Mouse (Mus musculus) telencephalon, adult 2 months (tissue): ENCODE results near the gene Ankrd52.
A peak's percentile ranks its signal among the peaks of the same experiment; 100 is the strongest.
"Not testable (repeated sequence)": the region's sequence is repeated elsewhere in the genome, so short reads cannot be mapped to it uniquely, and the experiment has no call there.

Experiments used
- DNase-seq: peaks from one replicate; pipeline ENCODE4 v3.0.0-alpha.2; 2011; ENCODE audit warnings: low read depth, low spot score

The Ankrd52 gene

DNA sequence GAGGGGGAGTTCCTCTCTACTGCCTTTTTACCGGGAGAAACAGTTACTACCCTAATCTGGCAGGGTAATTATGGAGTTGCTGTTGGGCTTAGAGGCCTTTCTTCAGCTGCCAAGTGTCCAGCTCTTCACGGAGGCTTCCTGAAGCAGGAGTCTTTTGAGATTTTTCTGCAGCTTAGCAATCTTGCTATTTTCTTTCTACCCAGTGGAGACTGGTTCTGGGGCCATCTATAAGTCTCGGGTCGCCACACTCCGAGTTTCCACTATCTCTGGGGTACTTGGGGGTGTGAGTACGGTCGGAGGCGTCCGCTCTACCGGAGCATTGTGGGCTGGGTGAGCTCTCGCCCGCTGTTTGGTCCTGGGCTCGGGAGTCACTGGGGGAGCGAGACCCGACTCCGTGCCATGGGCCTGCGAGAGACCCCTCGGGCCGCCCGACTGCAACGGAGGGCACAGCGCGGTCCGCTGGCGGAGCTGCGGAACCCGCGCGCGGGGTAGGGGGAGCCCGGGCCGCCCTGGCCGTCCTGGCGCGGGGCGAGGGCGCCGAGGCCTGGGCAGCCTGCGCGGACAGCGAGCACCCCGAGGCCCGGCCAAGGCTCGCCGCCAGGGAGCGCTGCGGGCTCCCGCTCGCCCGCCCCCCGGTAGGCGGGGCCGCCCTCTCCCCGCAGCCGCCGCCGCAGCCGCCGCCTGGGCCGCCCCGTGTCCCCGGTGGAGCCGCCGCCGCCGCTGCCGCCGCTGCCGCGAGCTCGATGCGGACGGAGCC lies at the start of gene Ankrd52:
Gene Ankrd52, plus strand, starts transcription at position 661 of the 757 bp plus-strand sequence.
- no peak for DNase-seq

DNA sequence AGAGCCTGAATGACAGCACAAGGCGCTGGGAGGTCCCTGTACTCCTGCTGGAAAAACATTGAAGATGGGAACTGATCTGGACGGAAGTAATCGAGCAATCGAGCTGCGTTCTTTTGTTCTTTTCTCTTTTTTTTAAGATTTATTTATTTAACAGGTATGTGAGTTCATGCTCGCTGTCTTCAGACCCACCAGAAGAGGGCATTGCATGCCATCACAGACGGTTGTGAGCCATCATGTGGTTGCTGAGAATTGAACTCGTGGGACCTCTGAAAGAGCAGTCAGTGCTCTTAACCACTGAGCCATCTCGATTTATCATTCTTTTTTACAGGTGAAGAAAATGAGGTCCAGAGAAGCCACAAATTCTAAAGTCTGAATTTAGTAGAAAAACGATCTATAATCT lies 49.3 kb upstream of the Ankrd52 start:
- no peak for DNase-seq

DNA sequence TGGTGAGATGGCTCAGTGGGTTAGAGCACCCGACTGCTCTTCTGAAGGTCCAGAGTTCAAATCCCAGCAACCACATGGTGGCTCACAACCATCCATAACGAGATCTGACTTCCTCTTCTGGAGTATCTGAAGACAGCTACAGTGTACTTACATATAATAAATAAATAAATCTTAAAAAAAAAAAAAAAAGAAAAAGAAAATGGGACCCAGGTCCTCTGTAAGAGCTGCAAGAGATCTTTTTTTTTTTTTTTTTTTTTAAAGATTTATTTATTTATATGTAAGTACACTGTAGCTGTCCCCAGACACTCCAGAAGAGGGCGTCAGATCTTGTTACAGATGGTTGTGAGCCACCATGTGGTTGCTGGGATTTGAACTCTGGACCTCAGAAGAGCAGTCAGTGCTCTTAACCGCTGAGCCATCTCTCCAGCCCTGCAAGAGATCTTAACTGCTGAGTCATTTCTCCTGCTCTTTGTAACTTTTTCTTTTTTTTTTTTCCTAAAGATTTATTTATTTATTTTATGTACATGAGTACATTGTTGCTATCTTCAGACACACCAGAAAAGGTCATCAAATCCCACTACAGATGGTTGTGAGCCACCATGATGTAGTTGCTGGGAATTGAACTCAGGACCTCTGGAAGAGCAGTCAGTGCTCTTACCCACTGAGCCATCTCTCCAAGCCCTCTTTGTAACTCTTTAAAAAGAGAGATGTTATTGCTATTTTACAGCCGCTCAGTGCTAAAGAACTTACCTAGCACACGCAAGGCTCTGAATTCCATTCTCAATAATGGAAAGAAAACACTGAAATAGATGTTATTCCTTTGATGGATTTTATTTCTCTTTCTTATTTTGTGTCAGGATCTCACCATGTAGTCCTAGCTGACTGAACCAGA lies 44.3 kb upstream of the Ankrd52 start:
- not testable (repeated sequence) for DNase-seq

DNA sequence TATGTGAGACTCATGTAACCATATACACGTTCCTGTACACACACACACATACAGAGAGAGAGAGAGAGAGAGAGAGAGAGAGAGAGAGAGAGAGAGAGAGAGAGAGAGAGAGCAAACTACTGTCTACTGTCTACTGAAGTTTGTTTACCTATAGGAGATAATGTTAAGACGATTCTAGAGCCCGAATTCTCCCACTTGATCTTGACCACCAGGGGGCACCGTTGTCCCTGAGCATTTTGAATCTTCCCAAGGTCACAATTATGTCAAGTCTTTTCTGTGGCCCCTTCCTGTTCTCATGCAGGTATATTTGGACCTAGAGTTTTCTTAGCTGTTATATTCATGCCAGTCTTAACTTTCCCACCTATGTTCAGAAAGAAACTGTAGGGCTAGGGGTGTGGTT lies 41.3 kb upstream of the Ankrd52 start:
- peak; percentile 39 for DNase-seq

DNA sequence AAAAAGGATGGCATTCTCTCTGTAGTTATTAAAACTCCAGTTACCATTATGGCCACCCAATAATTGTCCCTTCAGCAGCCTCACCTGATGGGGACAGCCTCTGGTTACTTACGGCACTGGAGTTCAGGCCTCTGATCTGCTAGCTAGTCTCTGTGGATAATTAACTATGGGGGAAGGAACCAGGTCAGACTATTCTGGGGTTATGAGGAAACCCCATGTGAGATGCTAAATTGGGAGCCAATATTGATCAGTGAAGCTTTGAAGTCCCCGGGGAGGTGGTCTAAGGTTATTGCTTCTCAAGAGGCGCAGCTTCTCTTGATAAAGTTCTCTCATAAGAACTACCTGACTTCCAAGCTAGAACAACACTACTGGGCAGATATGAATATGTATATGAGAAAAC lies 40.7 kb upstream of the Ankrd52 start:
- no peak for DNase-seq

DNA sequence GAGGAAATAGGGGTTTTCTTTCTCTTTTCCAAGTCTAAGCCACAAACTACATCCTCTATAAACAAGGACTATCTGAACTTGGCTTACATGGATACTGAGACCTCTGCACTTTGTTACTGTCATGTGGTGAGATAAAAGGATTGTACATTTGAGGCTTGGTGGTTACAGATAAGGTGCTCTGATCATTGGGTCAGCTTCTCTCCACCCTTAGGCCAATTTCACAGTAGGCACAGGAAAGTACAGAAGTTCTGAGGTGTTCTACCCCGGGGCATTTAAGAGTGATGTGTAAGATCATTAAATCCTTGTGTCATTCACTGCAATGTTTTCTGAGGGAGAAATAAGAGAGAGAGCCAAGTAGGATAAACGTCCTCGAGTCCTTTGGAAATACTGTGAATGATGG lies 40.3 kb upstream of the Ankrd52 start:
- no peak for DNase-seq

DNA sequence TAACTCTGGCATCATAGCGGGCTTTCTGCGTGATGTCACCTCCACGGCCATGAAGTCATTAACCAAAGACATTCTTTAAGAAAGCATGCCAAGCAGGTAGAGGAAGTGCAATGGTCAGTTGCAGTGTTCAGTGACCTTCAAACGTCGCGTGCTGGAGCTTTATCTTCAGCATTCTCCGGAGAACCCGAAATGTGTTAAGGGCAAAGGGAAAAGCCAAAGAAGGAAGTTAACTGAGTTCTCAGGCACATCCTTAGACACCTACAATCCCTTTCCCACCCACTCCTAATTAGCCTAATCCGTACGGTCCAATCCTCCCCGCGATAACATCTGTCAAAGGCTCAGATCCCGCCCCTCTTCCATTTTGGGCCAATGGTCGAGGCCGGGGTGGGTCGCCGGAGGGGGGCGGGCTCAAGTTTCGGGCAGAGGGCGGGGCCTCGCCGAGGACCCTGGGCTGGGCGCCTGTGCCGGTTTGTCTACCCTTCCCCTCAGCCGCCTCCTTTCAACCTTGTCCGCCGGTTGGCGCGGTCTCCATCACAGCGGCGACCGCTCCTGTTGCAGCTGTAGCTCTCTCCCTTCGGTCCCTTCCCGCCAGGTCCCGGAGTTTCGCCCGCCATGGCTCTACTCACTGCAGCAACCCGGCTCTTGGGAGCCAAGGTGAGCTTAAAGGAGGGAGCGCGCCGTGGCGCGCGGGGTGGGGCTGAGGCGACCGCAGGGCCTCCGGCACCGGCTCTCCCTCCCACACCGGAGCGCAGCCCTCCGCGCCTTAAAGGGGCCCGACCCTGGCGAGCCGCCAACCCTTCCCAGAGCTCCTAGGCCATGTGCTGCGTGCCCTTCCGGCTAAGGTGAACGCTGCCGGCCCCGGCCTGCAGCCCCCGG lies 39.4 kb upstream of the Ankrd52 start, which contains the start of gene Cs:
Gene Cs, plus strand, starts transcription at position 429 of the 876 bp plus-strand sequence.
- DNase-seq: peak; percentile 98

DNA sequence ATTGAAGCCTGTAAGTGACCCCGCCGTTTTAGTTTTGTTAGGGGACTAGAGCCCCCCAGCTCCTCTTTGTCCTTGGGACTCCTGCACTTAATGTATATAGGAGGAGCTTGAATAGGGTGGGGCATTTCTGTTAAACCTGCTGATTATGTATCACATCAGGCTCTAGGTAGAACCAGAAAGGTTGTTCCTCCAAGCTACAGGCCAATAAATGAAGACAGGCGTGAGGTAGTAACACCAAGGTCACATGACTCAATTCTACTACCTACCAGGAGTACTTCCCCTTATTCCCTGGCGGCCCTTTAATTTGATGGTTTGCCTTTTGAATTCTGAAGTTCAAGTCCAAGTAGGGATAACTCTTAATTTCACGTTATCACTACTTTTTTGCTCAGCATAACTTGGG lies 38.5 kb upstream of the Ankrd52 start:
- no peak for DNase-seq

DNA sequence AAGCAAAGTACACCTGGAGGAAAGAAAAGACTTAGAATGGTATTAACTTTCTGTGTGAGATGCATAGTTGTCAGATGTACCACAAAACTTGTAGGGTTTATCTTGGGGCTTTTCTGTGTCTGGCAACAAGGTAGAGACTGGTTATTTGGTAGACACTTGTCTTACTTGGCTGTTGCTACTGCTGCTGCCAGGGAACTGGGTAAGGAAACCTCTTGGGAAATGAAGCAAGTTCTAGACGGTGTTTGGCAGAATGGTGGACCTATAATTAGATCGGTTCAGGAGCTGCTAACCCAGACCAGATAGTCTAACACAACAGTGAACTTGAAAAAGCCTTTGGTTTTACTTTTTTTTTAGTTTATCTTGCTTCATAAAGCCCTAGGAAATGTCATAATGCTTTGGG lies 38.0 kb upstream of the Ankrd52 start:
- DNase-seq: no peak

DNA sequence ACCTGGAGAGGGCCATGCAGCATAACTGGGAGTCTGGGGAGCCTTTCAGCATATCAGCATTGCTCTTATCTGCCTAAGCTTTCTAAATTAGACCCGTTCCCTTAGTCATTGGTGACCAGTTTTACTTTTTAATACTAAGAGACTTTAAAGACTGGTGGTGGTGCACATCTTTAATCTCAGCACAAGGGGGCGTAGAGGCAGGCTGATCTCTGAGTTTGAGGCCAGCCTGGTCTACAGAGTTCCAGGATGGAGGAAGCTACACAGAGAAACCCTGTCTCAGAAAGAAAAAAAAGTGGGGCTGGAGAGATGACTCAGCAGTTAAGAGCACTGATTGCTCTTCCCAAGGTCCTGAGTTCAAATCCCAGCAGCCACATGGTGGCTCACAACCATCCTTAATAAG lies 36.7 kb upstream of the Ankrd52 start:
- DNase-seq: no peak

DNA sequence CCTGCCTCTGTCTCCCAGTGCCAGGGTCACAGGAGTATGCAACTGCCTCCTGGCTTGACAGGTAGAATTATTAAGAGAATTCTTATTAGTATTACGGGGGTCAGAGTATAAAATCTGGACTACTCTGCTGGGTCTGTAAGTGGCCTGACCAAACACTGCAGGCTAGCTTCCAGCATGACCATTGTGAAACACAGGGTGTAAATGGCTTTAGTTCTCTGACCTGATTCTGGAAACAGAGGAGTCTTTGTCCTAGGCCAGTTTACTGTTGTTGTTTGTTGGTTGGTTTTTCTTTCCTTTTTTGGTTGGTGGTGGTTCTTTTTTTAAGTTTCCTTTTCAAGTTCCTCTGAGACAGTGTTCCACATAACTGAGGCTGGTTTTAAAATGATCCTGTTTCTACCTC lies 33.5 kb upstream of the Ankrd52 start:
- DNase-seq: no peak

DNA sequence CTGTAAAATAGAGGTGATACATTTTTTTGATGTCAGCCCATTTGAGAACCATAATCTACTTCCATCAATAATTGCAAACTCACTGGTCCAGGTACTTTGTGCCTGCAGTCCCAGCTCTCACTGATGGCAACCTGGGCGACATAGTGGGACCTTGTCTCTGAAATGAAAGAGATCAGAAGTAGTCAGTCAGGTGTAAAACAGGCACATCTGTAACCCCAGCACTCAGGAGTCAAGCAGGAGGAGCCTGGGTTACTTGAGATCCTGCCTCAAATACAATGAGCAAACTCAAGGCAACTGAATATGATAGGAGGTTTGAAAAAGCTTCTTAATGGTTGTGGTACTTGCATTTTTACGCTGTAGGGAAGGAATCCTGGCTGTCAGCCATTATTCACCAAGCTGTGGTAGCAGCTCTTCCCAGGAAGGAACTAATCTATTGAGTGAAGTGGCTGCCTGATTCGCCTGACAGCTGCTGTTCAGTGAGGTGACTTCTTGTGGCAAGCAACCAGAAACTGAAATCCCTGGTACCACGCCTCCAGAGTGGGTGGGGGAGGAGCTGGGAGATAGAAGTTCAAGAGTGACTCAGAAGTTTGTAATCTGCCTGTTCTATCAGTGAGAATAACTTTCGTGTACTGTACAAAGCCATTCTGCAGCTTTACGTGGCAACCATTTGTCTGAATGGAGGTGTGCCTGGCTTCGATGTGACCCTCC lies 32.2 kb upstream of the Ankrd52 start:
- DNase-seq: peak; percentile 79

DNA sequence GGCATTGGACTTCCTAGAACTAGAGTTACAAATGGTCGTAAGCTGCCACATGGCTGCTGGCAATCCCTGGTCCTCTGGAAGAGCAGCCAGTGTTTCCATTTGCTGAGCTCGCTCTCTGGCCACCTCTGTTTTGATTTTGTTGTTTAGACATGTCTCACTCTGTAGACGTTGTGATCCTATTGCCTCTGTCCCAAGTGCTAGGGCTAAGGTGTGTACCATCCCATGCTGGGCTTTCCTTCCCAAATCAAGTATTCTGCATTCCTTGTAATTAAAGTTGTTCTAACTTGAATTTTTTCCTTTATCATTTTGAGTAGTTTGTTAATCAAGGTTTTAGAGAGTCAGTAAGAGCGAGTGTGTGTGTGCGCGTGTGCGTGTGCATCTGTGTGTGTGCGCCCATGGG lies 29.4 kb upstream of the Ankrd52 start:
- no peak for DNase-seq

DNA sequence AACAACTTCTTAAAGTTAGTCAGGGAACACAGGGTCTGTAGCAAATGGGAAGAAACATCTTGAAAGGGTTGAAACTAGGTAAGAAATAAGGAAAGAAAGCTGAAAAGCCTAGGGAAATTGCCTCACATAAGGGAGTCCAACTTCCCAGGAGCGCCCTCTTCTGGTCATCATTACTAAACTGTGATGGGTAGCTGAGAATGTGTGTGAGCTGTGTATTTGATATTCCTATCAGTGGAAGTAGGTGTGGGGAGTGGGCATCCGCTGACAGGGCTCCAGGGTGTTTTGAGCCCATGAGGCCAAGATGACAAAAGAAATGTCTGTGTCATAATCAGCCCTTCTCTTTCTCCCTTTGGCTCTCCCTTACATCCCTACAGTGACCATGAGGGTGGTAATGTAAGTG lies 18.1 kb upstream of the Ankrd52 start:
- no peak for DNase-seq

DNA sequence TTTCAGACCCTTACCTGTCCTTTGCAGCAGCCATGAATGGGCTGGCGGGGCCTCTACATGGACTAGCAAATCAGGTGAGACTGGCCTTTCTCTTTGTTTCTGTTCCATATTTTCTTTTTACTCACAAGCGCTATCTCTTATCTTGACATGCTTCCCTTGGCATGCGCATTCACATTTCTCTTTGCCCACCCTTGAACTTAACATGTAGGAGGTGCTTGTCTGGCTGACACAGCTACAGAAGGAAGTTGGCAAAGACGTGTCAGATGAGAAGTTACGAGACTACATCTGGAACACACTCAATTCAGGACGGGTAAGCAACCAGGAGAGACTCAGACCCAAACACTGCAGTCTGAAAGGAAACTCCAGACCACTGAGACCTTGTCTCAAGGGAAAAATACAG lies 17.7 kb upstream of the Ankrd52 start:
- no peak for DNase-seq

DNA sequence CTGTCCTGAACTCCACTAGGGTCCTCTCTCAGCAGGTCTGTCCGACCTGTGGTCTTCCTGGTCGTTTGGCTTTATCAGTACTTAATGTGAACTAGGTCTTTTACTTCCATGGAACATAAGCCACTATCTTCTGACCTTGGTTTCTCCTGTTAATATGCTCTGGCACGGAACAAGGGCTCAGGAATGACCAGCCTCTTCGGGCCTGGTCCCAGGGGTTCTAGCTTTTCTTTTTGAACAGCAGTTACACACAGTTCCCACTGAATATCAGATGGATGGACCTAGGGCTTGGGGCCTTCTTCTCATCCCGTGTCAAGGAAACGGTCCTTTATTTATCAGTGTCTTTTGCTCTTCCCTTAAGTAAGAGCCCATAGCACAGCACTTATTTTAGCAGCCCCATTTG lies 15.1 kb upstream of the Ankrd52 start:
- no peak for DNase-seq

DNA sequence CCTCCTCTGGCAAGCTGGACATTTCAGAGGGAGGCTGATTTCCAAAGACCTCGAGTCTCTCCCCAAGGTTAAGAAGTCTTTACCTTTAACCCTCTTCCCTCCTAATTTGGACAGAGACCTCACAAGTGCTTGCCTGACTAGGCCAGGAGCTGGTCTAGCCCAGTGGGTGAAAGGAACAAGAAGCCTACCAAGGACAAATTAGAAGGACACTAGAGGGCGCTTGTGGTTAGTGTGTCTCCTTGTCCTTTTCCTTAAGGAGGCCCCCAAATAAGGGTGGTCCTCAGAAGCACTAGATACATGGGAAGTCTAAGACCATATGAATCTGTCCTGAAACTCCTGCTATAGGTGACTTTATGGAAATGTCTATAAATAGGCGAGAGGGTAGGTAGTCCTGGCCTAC lies 14.3 kb upstream of the Ankrd52 start:
- no peak for DNase-seq

DNA sequence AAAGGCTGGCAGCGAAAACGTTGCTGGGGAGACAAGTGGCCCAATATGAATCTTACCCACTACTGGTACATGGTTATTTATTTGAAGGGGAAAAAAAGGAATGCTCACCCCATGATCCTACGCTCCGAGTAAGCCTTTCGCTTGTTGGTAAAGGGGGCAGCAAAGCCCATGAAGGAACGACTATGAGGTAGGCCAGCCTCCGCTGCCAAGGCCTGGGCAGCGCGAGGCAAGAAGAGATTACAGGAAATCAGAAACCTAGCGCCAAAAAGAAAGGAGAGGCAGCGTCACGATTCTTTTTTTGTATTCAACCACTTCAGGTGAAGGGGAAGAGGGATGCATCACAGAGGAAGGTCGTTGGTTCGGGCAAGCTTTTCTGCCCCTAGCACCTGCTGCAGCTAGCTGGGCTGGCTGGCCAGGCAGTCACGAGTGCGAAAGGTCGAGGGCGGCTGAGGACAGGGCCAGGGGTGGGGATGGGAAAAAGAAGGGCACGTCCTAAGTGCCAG lies 9.0 kb upstream of the Ankrd52 start:
- no peak for DNase-seq

DNA sequence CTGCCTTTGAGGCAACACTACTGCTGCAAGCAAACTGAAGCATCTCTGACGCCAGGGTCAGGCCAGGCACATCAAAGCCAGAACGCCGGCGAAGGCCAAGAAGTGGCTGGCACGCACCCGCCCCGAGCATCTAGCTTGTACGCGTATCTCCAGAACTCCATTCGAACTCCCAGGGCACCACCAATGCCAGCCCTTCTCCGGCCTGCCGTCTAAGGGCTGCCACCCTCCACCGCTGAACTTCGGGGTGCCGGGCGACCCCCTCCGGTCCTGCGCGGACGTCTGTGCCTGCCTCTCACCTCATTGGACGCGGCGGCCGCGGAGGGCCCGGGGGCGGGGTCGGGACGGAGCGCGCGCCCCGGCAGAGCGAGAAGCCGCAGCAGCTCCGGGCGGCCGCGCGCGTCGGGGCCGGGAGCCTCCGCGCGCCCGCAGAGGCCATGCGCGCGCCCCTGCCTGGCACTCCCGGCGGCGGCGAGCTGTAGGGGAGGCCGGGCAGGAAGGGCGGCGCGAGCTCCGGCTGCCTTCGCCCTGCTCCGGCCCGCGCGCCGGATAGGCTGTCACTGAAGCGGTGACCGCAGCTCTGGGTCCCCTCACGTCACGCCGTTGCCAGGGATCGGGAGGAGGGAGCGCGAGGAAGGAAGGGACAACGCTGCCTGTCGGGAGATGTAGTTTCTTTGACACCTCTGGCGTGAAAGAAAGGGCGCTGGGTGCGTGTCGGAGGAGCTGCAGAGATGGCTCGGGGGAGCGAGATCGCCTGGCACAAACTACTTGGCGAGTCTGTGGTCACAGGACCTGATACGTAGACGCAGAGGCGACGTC lies 8.3 kb upstream of the Ankrd52 start, which contains the start of gene Coq10a:
Gene Coq10a, minus strand, starts transcription at position 596 of the 816 bp plus-strand sequence.
- peak; percentile 97 for DNase-seq

DNA sequence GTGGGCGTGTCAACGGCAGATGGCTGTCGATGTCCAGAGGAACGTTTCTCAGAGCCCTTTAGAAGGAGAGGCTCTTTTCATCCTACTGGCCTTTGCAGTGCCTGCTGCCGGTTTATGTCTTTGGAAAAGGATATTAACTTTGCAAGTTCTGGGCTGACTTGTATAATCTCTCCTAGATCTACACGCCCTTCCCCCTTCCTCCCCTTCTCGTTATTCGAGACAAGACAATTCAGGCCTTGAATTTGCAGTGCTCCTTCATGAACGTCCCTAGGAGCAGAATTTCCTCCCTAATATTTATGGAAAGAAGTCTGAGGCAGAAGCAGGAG lies 7.7 kb upstream of the Ankrd52 start:
- no peak for DNase-seq
